Mouse (Mus musculus) hindbrain, embryonic 15.5 days (tissue): ENCODE results near the gene Gm42742. TPM values are rescaled to one million over a fixed set of nuclear protein-coding genes. Genes with fewer than 3 reads are reported as not detected.

ENCODE experiments used
- microRNA-seq: library from miRNA; unstranded; fragments of <30 nt; microRNA quantifications from one replicate; pipeline ENCODE4, GENCODE M21; 2016
- polyA plus RNA-seq: library from polyadenylated mRNA; unstranded; fragments of >200 nt; fragmentation: Nextera tagmentation; extraction: Ambion mirVana; gene quantifications from 2 replicates; pipeline ENCODE4 v1.2.1, GENCODE M21; 2015

Gm42742 gene
- polyA plus RNA-seq, 1 experiment from 2014 or later, result 77.5 TPM

Small RNA genes within 50 kb of the gene (microRNA-seq; reads per million reads assigned to microRNA genes)
- gene Gm44343, result not detected

Other genes with a start within 250 kb of the Gm42742 start
- gene Ypel3, start 244.1 kb downstream of the Gm42742 start, polyA plus RNA-seq, result 191 and 203 TPM in 2 replicates
- 0.62 and 0.75 TPM in 2 replicates for gene Tbx6, start 239.6 kb downstream of the Gm42742 start, polyA plus RNA-seq
- 174 and 176 TPM in 2 replicates for gene Ppp4c, start 228.6 kb downstream of the Gm42742 start, polyA plus RNA-seq
- 49.9 and 60.8 TPM in 2 replicates for gene Fam57b, start 223.4 kb downstream of the Gm42742 start, polyA plus RNA-seq
- 0.43 TPM in 1 of 2 replicates, not detected in the other for gene 4930451I11Rik, start 189.5 kb downstream of the Gm42742 start, polyA plus RNA-seq
- 28.2 and 28.8 TPM in 2 replicates for gene Doc2a, start 173.7 kb downstream of the Gm42742 start, polyA plus RNA-seq
- 22.6 and 24.0 TPM in 2 replicates for gene Hirip3, start 159.1 kb downstream of the Gm42742 start, polyA plus RNA-seq
- gene Ino80e, start 158.7 kb downstream of the Gm42742 start, polyA plus RNA-seq, result 91.5 and 94.6 TPM in 2 replicates
- 56.2 and 58.1 TPM in 2 replicates for gene Taok2, start 136.4 kb downstream of the Gm42742 start, polyA plus RNA-seq
- 28.6 and 30.4 TPM in 2 replicates for gene Tmem219, start 98.2 kb downstream of the Gm42742 start, polyA plus RNA-seq
- gene Kctd13, start 92.2 kb downstream of the Gm42742 start, polyA plus RNA-seq, result 118 and 130 TPM in 2 replicates
- 9.8 and 10.1 TPM in 2 replicates for gene Asphd1, start 71.5 kb downstream of the Gm42742 start, polyA plus RNA-seq
- gene Sez6l2, start 70.5 kb downstream of the Gm42742 start, polyA plus RNA-seq, result 49.3 and 55.9 TPM in 2 replicates
- gene Cdipt, start 45.2 kb downstream of the Gm42742 start, polyA plus RNA-seq, result 131 and 140 TPM in 2 replicates
- 0.67 and 1.4 TPM in 2 replicates for gene Cdiptos, start 45.0 kb downstream of the Gm42742 start, polyA plus RNA-seq
- 4.8 and 5.5 TPM in 2 replicates for gene Mvp, start 6.5 kb downstream of the Gm42742 start, polyA plus RNA-seq
- gene Pagr1b, start 4.6 kb downstream of the Gm42742 start, polyA plus RNA-seq, result 0.28 TPM in 1 of 2 replicates, not detected in the other
- 28.1 and 46.9 TPM in 2 replicates for gene Pagr1a, start 3.7 kb downstream of the Gm42742 start, polyA plus RNA-seq
- gene Prrt2, start 114 bp upstream of the Gm42742 start, polyA plus RNA-seq, result 54.2 and 62.4 TPM in 2 replicates
- 84.0 and 87.3 TPM in 2 replicates for gene Maz, start 5.9 kb upstream of the Gm42742 start, polyA plus RNA-seq
- gene Kif22, start 21.4 kb upstream of the Gm42742 start, polyA plus RNA-seq, result 26.1 and 31.7 TPM in 2 replicates
- not detected in 2 replicates for gene Zg16, start 66.2 kb upstream of the Gm42742 start, polyA plus RNA-seq
- gene AI467606, start 70.3 kb upstream of the Gm42742 start, polyA plus RNA-seq, result 2.0 and 3.3 TPM in 2 replicates
- 0.70 and 1.1 TPM in 2 replicates for gene Qprt, start 101.1 kb upstream of the Gm42742 start, polyA plus RNA-seq
- 0.05 and 0.06 TPM in 2 replicates for gene Spn, start 116.7 kb upstream of the Gm42742 start, polyA plus RNA-seq
- gene Cd2bp2, start 175.0 kb upstream of the Gm42742 start, polyA plus RNA-seq, result 72.1 and 72.3 TPM in 2 replicates
- 37.2 and 38.8 TPM in 2 replicates for gene Tbc1d10b, start 187.4 kb upstream of the Gm42742 start, polyA plus RNA-seq
- 4.9 and 5.0 TPM in 2 replicates for gene Mylpf, start 187.8 kb upstream of the Gm42742 start, polyA plus RNA-seq
- gene Zfp553, start 212.0 kb upstream of the Gm42742 start, polyA plus RNA-seq, result 51.9 and 56.2 TPM in 2 replicates
- gene Sept1, start 212.0 kb upstream of the Gm42742 start, polyA plus RNA-seq, result 18.4 and 19.3 TPM in 2 replicates
- 72.0 and 80.9 TPM in 2 replicates for gene Zfp771, start 223.2 kb upstream of the Gm42742 start, polyA plus RNA-seq
- gene Dctpp1, start 239.6 kb upstream of the Gm42742 start, polyA plus RNA-seq, result 122 TPM in 2 replicates